Mouse (Mus musculus) bone marrow macrophage, adult 2 months (primary cell): Measurements from ENCODE around the gene Chst15.

Experiments
- CTCF ChIP-seq: IDR thresholded peaks from 2 replicates; pipeline ENCODE4 v1.5.1; 2012; ENCODE audit warnings: low read depth, mild to moderate bottlenecking, low read length, moderate library complexity
- POLR2A ChIP-seq: IDR thresholded peaks from 2 replicates; pipeline ENCODE4 v1.6.1; 2012; ENCODE audit warnings: mild to moderate bottlenecking, low read depth, low read length, borderline replicate concordance

DNA sequence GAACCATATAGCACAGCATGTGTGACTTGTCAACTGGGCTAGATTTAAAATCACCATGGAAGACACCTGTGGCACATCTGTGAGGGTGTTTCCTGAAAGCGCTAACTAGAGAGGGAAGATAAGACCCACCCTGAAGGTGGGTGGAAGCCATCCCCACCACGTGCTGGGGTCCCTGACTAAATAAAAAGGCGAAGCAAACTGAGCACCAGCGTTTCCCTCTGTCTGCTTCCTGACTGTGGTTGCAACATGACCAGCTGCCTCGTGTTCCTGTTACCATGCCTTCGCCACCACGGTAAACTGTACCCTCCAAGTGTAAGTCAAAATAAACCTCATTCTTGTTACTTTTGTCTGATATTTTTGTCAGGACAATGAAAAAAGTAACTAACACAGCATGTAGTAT is 13.0 kb downstream of the Chst15 start:
- no peak for TF ChIP-seq POLR2A
- no peak for TF ChIP-seq CTCF
